Mouse (Mus musculus) kidney, postnatal 36 days (tissue): Measurements from ENCODE around the gene Hipk2.

Experiments used
- DNase-seq, 2 experiments: peaks; one replicate each; pipeline ENCODE4 v3.0.0; 2021 to 2022; ENCODE audit warnings: mixed read lengths in 2 of 2

Hipk2 gene

DNA sequence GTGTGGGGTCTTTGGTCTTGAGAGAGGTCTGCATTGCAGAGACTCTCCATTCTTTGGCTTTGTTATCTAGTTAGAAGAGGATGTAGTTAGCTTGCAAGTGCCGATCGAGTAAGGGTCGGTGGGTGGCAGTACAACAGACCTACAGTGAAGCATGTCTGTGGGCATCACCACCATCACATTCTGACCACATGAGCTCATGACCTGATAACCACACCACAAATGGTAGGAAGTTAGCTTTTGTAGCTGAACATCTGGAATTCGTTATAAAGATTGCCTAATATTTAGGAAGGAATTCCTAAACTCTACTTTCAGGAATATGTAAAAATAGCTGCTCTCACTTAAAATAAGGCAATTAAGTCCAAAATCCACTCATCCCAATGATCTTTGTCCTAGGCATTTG, 127.9 kb downstream of the Hipk2 start:
- no peak for DNase-seq

GRCm38 (mm10) chr6:38743351-38743750, 132.6 kb downstream of the Hipk2 start:
- DNase-seq = no peak

- DNase-seq = no peak
Observed at GRCm38 (mm10) chr6:38742441-38742840, 133.5 kb downstream of the Hipk2 start.

DNA sequence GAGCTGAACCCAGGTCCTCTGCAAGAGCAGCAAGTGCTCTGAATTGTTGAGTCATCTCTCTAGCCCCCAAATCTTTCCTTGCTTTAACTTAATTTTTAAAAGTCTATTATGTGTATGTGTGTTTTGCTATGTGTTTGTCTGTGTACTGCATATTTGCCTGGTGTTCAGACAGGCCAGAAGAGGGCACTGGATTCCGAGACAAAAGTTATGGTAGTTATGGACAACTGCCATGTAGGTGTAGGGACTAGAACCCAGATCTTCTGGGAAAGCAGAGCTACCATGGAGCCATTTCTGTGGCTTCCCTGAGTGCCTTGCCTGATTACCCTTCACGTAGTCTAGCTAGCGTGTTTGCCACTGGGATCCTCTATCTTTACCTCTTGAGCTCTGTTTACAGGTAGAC, 134.9 kb downstream of the Hipk2 start:
- DNase-seq = no peak

DNA sequence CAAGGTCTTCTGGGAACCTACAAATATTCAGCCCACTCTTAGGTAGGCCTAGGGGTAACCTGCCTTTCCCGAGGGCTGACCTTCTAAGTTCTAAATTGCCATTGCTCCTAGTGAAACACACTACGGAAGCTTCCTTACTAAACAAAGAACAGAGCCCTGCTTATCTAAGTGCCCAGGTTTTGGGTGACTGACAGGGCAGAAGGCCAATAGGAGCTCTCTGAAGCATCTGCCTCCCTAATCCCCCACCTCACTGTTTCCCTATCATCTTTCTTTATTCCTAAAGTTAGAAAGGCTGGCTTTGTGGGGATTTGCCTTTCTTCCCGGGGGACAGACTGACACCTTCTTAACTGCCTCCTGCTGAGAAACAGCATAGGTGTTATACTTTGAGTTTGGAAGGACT, 136.7 kb downstream of the Hipk2 start:
- no peak for DNase-seq

DNA sequence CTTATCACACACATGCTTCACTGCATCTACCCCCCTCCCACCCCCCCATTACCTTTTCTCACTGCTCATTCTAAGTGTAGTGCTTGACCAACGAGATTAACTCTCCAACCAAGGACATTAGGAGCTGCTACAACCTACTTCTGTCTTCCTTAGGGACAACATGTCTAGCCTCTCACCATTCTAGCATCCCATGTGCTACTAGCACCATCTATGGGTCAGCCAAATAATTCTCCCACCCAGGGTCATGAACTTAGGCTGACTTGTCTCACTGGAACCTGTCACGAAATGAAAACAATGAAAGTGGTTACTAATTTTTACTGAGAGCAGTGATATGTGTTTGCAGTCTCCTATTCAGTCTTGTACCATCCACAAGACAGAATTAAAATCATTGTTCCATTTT, 138.2 kb downstream of the Hipk2 start:
- peak; percentile 36 to 43 for DNase-seq

DNA sequence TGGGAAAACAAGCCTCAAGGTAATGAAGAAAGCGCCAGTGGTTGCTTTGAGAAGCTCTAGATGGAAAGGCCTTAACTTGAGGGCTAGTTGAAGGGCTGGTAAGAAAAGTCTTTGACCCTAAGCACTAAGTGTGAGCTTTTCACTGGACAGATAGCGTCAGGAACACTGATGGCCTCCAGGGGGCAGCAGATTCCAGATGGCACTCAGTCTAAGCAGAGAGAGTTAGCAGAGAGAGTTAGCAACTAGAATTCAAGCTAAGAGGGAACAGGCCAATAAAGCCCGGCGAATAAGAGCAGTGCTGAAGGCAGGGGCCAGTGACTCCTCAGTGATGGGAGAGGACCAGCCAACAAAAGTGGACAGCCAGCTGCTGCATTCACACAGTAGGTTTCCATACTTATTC, 139.7 kb downstream of the Hipk2 start:
- peak; percentile 84 to 95 for DNase-seq

DNA sequence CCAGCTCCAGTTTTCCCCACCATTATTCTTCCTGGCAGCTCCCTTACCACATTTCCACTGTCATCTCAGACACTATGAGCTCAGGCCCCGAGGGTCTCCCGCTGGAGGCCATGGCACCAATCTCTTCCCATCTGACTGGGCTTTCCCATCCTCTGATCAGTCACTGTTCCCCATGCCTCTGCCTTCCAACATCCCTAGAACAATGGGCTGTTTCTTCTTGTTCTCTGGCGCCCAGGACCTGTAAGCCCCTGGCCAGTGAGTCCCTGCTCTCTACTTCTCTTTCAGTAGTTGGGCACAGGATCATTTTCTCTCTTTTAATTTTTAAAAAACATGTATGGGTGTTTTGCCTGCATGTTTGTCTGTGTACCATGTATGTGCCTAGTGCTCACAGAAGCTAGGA, 143.3 kb downstream of the Hipk2 start:
- no peak for DNase-seq

DNA sequence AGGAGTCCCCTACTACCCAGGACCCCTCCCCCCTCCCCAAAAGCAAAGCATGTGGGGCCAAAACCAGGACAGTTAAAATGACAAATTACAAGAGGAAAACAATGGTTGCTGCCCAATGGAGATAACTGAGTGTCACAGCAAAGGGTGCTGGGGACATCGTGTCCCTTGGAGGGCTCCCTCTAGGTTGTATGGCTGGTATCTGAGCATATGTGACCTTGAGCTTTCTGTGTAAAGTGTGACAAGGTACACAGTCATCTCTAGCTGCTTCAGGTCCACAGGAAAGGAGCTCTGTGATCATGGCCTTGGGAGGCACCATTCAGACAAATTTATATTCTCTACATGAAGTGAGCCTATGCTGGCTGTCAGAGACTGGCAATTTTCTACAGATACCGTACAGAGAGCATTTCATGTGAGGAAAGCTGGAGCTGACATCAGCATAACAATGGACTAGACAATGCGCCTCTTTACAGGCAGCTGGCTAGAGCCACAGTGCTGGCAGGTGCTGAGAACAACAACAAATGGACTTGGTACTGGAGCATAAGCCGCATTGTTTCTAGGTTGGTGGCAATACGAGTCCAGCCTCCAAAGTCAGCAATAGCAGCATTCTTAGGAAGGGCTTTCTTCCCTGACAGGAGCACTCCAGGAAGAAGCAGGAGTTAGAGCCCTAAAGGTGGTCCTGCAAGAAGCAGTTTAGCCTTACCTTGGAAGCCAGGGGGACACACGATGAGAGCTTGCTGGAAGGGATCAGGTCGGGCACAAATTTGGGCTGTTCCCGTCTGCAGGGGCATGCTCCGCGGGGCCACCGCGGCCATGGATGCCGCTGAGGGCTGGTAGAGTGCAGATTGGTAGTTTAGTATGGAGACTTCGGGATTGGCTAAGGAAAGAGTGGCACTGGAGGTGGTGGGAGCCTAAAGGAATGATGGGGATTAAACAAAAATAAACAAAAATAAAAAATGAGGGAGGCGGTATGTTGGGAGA, 145.5 kb downstream of the Hipk2 start:
- DNase-seq = no peak

- peak in 1 of 2 experiments; percentile 35 for DNase-seq
Observed at GRCm38 (mm10) chr6:38725515-38725914, 150.4 kb downstream of the Hipk2 start.

DNA sequence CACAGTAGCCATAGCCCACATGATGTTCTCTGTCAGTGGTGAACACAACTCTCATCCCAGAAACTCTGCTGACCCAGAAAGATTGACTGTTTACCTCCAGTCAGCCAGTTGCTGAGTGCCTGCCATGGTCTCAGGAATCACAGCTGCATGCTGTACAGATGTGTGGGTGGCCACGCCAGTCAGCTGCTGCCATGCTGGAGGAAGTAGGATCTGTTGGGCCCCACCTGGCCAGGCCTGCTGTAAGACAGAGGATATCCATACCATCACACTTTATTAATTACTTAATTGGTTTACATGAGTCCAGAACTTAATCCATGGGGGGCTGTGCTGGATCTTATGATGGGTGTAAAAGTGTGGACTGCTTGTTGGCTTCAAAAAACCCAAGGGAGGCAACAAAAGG, 154.6 kb downstream of the Hipk2 start:
- no peak for DNase-seq

DNA sequence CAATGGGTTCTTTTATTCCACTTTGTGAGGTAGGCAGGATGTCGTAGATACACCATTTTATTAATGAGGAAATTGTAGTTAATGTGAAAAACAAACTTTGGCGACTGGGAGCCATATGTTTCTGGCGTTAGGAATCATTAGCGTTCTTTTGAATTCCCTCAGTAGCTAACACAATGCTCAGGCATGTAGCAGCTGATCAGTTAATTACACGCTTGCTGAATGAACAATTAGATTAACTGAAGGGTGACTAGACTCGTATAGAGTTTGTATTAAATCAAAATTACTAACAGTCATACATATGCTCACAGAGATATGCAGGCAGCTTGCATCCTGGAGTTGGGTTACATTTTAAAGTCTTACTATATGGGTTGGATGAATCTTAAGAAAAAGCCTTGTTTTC, 156.7 kb downstream of the Hipk2 start:
- no peak for DNase-seq

- DNase-seq = no peak
Observed at GRCm38 (mm10) chr6:38718625-38719024, 157.3 kb downstream of the Hipk2 start.

DNA sequence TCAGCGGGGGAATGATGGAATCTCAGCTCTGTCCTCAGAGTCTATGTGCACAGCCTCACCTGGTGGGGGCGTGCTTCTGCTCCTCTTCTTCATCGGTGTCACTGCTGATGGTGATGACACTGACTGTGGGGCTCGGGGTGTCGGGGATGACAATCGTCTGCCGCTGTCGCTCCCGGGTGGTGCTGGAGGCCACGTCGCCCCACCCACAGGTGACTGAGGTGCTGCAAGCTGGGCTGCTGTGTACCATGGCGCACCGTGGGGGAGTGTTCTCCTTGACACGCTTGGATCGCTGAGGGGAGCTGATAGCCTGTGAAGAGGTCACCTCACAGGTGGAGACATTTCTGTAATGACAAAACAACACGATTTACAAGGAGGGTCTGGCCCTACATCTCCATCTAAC, 160.1 kb downstream of the Hipk2 start:
- no peak for DNase-seq

DNA sequence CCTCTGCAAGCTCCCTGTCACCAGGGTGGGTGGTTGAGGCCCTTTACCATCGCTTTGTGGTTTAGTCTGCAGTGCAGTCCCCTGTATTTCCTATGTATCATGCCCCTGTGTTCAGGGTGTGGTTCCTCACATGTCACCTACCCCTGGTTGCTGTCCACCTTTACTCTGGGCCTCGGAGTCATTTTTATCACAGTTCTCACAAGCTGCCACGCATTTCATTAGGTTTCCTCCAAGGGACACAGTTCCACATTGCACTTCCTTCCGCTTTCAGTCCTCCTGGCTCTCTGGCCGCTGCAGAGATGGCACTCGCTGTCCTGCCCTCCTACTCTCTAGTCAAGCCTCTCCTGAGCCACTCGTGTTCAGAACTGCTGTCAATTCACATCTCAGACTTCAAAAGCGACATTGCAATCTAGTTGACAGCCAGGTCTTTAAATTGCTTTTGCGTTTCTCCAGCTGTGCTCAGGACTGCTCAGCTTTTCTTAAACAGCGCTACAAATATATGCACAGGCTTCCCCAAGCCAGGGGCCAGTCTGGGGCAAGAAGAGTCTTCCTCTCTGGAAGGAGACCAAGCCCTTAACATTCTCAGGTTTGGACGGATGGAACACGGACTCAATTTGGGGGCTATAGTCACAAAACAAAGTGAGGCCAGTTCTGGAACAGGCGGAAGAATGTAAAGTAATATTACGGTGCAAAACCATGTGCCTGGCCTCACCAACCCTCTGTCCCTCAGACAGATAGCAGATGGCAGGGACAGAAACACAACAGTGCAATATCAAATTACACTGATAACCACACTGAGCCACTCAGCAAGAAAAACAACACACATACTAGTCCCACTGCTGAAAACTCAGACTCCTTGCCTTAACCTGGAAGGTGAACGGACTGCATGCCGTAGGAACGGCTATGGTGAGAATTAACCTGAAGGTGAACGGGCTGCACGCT, 161.7 kb downstream of the Hipk2 start:
- no peak for DNase-seq

DNA sequence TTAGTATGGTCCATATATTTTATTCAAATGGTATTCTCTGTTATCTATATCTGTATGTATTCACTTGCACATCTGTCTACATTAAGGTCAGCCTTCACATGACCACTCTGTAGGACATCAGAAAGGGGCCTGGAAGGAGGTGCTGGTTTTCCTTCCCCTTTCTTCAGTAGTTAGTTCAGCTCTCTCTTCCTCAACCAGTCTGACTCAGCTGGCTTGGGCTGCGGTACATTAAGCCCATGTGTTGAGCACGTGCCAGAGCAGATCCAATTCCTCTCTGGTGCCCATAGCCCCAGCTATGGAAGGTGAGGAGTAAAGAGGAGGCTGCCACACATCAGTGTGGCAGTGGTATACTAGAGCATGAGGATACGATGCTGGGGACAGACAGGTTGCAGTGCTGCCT, 165.5 kb downstream of the Hipk2 start:
- no peak for DNase-seq

GRCm38 (mm10) chr6:38704264-38704984, 171.5 kb downstream of the Hipk2 start:
- peak; percentile 42 to 69 for DNase-seq

DNA sequence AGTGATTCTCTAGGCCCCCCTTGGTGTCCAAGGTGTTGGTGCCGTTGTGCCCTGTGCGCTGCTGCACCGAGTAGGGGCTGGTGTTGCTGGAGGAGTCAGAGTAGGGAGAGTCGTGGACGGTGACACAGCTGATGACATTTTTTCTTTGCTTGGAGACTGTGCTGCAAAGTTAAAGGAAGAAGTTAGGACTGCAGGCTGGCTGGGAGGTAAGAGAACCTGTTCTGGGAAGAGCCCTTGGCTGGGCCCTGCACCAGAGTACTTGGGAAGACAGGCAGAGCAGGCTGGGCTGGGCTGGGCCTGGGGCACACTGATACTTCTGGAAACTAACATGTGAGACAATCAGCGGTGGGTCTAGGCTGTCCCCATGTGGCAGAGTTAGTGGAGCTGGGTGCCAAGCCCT, 172.4 kb downstream of the Hipk2 start:
- DNase-seq = no peak

DNA sequence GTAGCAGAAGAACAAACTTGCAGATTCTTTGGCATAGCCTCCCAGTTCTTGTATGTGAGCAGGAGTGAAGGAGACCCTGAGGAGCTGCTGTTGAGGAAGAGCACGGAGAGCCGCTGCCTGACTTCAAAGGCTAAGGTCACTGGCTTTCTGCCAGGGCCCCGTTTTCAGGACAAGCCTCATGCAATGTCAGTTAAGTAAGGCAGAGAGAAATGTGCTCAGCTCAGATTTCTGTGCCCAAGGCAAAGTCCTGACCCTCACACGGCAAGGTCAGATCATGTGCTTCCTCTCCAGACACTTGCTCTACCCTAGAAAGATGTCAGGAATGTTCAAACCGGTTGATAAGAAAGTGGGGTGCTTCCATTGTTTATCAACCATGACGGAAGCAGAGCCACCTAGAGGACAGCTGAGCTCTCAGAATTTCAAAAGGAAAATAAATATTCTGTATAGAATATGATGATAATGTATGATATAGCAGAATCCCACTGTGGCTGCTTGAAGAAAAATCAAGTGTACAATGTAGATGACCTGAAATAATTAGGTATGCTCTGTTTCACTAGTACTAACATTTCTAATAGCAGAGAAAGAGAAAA, 173.1 kb downstream of the Hipk2 start:
- peak; percentile 42 to 67 for DNase-seq

GRCm38 (mm10) chr6:38701421-38701820, 174.5 kb downstream of the Hipk2 start:
- DNase-seq = no peak

- no peak for DNase-seq
Observed at GRCm38 (mm10) chr6:38698233-38698889, 177.6 kb downstream of the Hipk2 start.

DNA sequence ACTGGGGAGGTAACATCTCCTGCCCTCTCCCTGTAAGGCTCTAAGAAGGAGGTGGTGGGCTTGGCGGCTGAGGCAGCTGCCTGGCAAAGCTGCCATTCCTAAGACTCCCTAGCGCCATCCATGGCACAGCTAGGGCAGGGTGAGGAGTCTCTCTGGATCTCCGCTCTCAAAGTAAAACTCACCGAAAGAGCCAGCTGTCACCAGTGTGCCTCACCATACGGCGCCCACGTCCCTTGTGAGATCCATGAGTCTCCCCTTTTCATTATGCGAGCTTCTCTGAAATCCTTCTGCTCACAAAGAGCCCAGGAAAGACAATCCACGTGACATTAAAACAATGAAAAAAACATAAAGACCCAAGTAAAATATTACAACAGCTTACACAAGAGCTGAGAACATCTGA, 179.4 kb downstream of the Hipk2 start:
- DNase-seq = no peak
